Mouse (Mus musculus): Measurements from ENCODE around the gene Tas2r119.

DNA sequence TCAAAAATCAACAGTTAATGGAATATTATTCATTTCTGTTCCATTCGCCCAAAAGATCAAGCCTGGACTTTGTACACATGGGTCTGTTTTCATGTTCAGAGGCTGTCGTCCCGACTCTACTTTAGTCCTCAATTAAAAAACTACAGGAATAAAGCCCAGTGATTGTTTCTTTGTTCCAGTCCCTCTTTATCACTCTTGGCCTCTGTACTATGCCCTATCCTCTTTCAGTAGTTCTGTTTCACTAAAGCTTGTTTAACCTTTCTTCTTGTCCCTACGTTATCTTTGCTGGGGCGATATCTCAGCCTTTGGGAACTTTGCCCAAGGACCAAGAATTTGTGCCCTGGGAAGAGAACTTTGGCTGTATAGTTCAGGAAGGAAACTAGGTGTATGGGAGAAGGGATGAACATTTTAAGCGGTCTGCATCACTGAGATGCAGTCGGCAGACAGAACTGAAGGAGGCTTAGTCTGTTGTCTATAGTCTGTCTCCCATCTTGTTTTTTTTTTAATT lies 49.9 kb downstream of the Tas2r119 start:
- TF ChIP-seq CTCF (IDR thresholded peaks at IDR 0.05; ENCODE audit: extremely low read depth, insufficient read depth, insufficient read length, insufficient replicate concordance) (no peak), POLR2A (IDR thresholded peaks at IDR 0.05; ENCODE audit: low read depth, low read length) (no peak)
